Mouse (Mus musculus) midbrain, embryonic 14.5 days (tissue): ENCODE data around the gene Brap. TPM values are rescaled to one million over a fixed set of nuclear protein-coding genes. Genes with fewer than 3 reads are reported as not detected.

ENCODE experiments used
- ATAC-seq: fragments of 200-750 bp; cut with Nextera tagmentation; 2 replicates; pipeline ENCODE4 v1.8.0; 2017; ENCODE audit warnings: moderate number of reproducible peaks, moderate library complexity; ENCODE audit not compliant: low FRiP score, low TSS enrichment
- DNase-seq: peaks from one replicate; pipeline ENCODE4 v3.0.0-alpha.2; 2015
- H3K27ac ChIP-seq: fragments of 300-500 bp; sonication (generic); replicated peaks from 2 replicates; pipeline ENCODE4 v1.5.1; 2014; ENCODE audit warnings: mild to moderate bottlenecking, low read depth, low read length, moderate library complexity
- H3K27me3 ChIP-seq: fragments of 300-500 bp; sonication (generic); 2 replicates; pipeline ENCODE4 v1.6.1; 2014; ENCODE audit warnings: low read length, control low read depth, mixed read lengths; ENCODE audit not compliant: control insufficient read depth, insufficient read depth
- H3K36me3 ChIP-seq: fragments of 300-500 bp; sonication (generic); 2 replicates; pipeline ENCODE4 v1.6.1; 2014; ENCODE audit warnings: low read length, control low read depth; ENCODE audit not compliant: control insufficient read depth, insufficient read depth
- H3K4me1 ChIP-seq: fragments of 300-500 bp; sonication (generic); 2 replicates; pipeline ENCODE4 v1.6.1; 2014; ENCODE audit warnings: mild to moderate bottlenecking, antibody characterized with exemption, low read length, control low read depth; ENCODE audit not compliant: control insufficient read depth, insufficient read depth
- H3K4me2 ChIP-seq: fragments of 300-500 bp; sonication (generic); 2 replicates; pipeline ENCODE4 v1.6.1; 2014; ENCODE audit warnings: mild to moderate bottlenecking, low read length, moderate library complexity
- H3K4me3 ChIP-seq: fragments of 300-500 bp; sonication (generic); replicated peaks from 2 replicates; pipeline ENCODE4 v1.5.1; 2014; ENCODE audit warnings: low read depth, low read length
- H3K9ac ChIP-seq: fragments of 300-500 bp; sonication (generic); replicated peaks from 2 replicates; pipeline ENCODE4 v1.6.1; 2014; ENCODE audit warnings: mild to moderate bottlenecking, low read length, moderate library complexity
- H3K9me3 ChIP-seq: fragments of 300-500 bp; sonication (generic); 2 replicates; pipeline ENCODE4 v1.6.1; 2016; ENCODE audit warnings: low read length, control low read depth, mixed read lengths; ENCODE audit not compliant: control insufficient read depth
- WGBS: fragments of 180-500 bp; shearing (Covaris S2); extraction: QIAGEN DNeasy Blood & Tissue Kit; methylation state at CpG from one replicate; pipeline ENCODE4 v1.1.7; 2014; 5-methylcytosine and 5-hydroxymethylcytosine counted together
- polyA plus RNA-seq: library from polyadenylated mRNA; unstranded; fragments of >200 nt; fragmentation: Nextera tagmentation; extraction: Ambion mirVana; gene quantifications from 2 replicates; pipeline ENCODE4 v1.2.1, GENCODE M21; 2014

Gene Brap
- polyA plus RNA-seq, 1 experiment from 2014 or later: 47.6 TPM

GRCm38 (mm10) chr5:121703341-121703740, 43.0 kb downstream of the Brap start:
- no peak for ATAC-seq
- no peak for DNase-seq
- no peak overlapping the region for H3K27ac ChIP-seq
- H3K4me2 ChIP-seq: no peak overlapping the region
- H3K9ac ChIP-seq: no peak overlapping the region
- WGBS: 70% methylated on average over 1 of the region's 1 CpGs
- no peak overlapping the region for H3K4me3 ChIP-seq
- no peaks in the 10 kb centered on the region for H3K27me3 ChIP-seq
- H3K4me1 ChIP-seq: no peaks in the 10 kb centered on the region
- H3K36me3 ChIP-seq: no peaks in the 10 kb centered on the region
- H3K9me3 ChIP-seq: no peaks in the 10 kb centered on the region

GRCm38 (mm10) chr5:121704512-121705248, 44.3 kb downstream of the Brap start:
- Histone ChIP-seq H3K27me3 (no peaks in the 10 kb centered on the region), H3K9ac (peak overlapping the region; percentile 34), H3K36me3 (no peaks in the 10 kb centered on the region), H3K4me2 (peak overlapping the region; percentile 49), H3K4me1 (no peaks in the 10 kb centered on the region), H3K9me3 (no peaks in the 10 kb centered on the region), H3K27ac (no peak overlapping the region), H3K4me3 (0 out of 2 replicates have a peak overlapping the region, but pooled peaks have one; percentile 5)
- WGBS: 5% methylated on average over 20 of the region's 20 CpGs
- ATAC-seq (no peak), DNase-seq (peak; percentile 39)

- Histone ChIP-seq H3K27me3 (no peaks in the 10 kb centered on the region), H3K27ac (no peak overlapping the region), H3K36me3 (no peaks in the 10 kb centered on the region), H3K4me3 (peak overlapping the region; percentile 96; the same call in 1 of the 2 replicates), H3K9me3 (no peaks in the 10 kb centered on the region), H3K9ac (no peak overlapping the region; the same call in 1 of the 2 replicates), H3K4me2 (peak overlapping the region; percentile 85), H3K4me1 (peaks cover 23% of the 10 kb centered on the region)
- WGBS: 56% methylated on average over 2 of the region's 2 CpGs
- ATAC-seq: no peak
- DNase-seq: no peak
Measured at GRCm38 (mm10) chr5:121710402-121710801, 50.0 kb downstream of the Brap start.

GRCm38 (mm10) chr5:121710851-121711173, 50.4 kb downstream of the Brap start:
- Histone ChIP-seq H3K4me2 (peak overlapping the region; percentile 85), H3K27ac (peak overlapping the region; percentile 98), H3K36me3 (no peaks in the 10 kb centered on the region), H3K4me1 (peaks cover 27% of the 10 kb centered on the region), H3K27me3 (no peaks in the 10 kb centered on the region), H3K4me3 (peak overlapping the region; percentile 96), H3K9ac (peak overlapping the region; percentile 98), H3K9me3 (no peaks in the 10 kb centered on the region)
- no peak for DNase-seq
- ATAC-seq: no peak
- WGBS: under 1% methylated on average over 12 of the region's 12 CpGs

- peak within 1 kb of the TSS; percentile 85 for H3K4me2 ChIP-seq
- H3K9ac ChIP-seq: peak within 1 kb of the TSS; percentile 98
- peak within 1 kb of the TSS; percentile 98 for H3K27ac ChIP-seq
- WGBS: 0% methylated on average over 50 of the region's 103 CpGs
- H3K4me1 ChIP-seq: peaks cover 27% of the 10 kb centered on the region
- no peaks in the 10 kb centered on the region for H3K9me3 ChIP-seq
- H3K36me3 ChIP-seq: no peaks in the 10 kb centered on the region
- peak; percentile 79 for ATAC-seq
- H3K27me3 ChIP-seq: no peaks in the 10 kb centered on the region
- peak; percentile 91 for DNase-seq
- peak within 1 kb of the TSS; percentile 96 for H3K4me3 ChIP-seq
Measured at GRCm38 (mm10) chr5:121711174-121711927, 51.0 kb downstream of the Brap start, which contains the start of gene Atxn2. TSS of gene Atxn2 (plus strand) at chr5:121711337.

- H3K9ac ChIP-seq: peak overlapping the region; percentile 98
- no peaks in the 10 kb centered on the region for H3K36me3 ChIP-seq
- ATAC-seq (peak; percentile 69), DNase-seq (no peak)
- peak overlapping the region; percentile 98 for H3K27ac ChIP-seq
- H3K4me2 ChIP-seq: peak overlapping the region; percentile 82
- no peaks in the 10 kb centered on the region for H3K27me3 ChIP-seq
- under 1% methylated on average over 49 of the region's 57 CpGs for WGBS
- H3K9me3 ChIP-seq: no peaks in the 10 kb centered on the region
- peaks cover 27% of the 10 kb centered on the region for H3K4me1 ChIP-seq
- peak overlapping the region; percentile 96 for H3K4me3 ChIP-seq
Measured at GRCm38 (mm10) chr5:121711928-121712231, 51.5 kb downstream of the Brap start.

- DNase-seq (peak; percentile 73), ATAC-seq (peak; percentile 55)
- H3K9ac ChIP-seq: peak overlapping the region; percentile 98
- H3K27ac ChIP-seq: peak overlapping the region; percentile 98
- no peaks in the 10 kb centered on the region for H3K9me3 ChIP-seq
- peaks cover 27% of the 10 kb centered on the region for H3K4me1 ChIP-seq
- H3K27me3 ChIP-seq: no peaks in the 10 kb centered on the region
- under 1% methylated on average over 53 of the region's 66 CpGs for WGBS
- no peaks in the 10 kb centered on the region for H3K36me3 ChIP-seq
- H3K4me2 ChIP-seq: peak overlapping the region; percentile 82
- peak overlapping the region; percentile 96 for H3K4me3 ChIP-seq
Measured at GRCm38 (mm10) chr5:121712232-121712933, 52.0 kb downstream of the Brap start.

GRCm38 (mm10) chr5:121712934-121713538, 52.7 kb downstream of the Brap start:
- H3K4me3 ChIP-seq: peak overlapping the region; percentile 96
- WGBS: 1% methylated on average over 32 of the region's 32 CpGs
- peaks cover 27% of the 10 kb centered on the region for H3K4me1 ChIP-seq
- H3K27ac ChIP-seq: peak overlapping the region; percentile 98
- no peaks in the 10 kb centered on the region for H3K36me3 ChIP-seq
- H3K9ac ChIP-seq: peak overlapping the region; percentile 98
- H3K27me3 ChIP-seq: no peaks in the 10 kb centered on the region
- peak overlapping the region; percentile 82 for H3K4me2 ChIP-seq
- DNase-seq (peak; percentile 72), ATAC-seq (0 out of 2 replicates have a peak, but pooled peaks have one; percentile 12)
- no peaks in the 10 kb centered on the region for H3K9me3 ChIP-seq
